Mouse (Mus musculus) thymus, postnatal 36 days (tissue): ENCODE data around the gene Gsto2.

Experiments
- DNase-seq, 2 experiments: peaks; one replicate each; pipeline ENCODE4 v3.0.0; 2022; ENCODE audit warnings: mixed read lengths in 2 of 2

The Gsto2 gene

GRCm38 (mm10) chr19:47929043-47929442, 63.7 kb downstream of the Gsto2 start:
- DNase-seq: no peak

GRCm38 (mm10) chr19:47931982-47932638, 66.8 kb downstream of the Gsto2 start:
- DNase-seq: peak in 1 of 2 experiments; percentile 18

- DNase-seq: no peak
These were observed 68.8 kb downstream of the Gsto2 start for GRCm38 (mm10) chr19:47934146-47934545.

GRCm38 (mm10) chr19:47934636-47935238, 69.4 kb downstream of the Gsto2 start:
- DNase-seq: no peak

- DNase-seq: no peak
These were observed 70.2 kb downstream of the Gsto2 start for GRCm38 (mm10) chr19:47935530-47935929.
